Mouse (Mus musculus): ENCODE measurements at regions not wholly inside any gene's neighbourhood (a gene's known extent, or its start where the extent isn't known, plus 50 kb on each side); places are given as distances from the start of the nearest gene placed in this dataset.

- in situ Hi-C loops (cut with MboI; ENCODE audit: low sequenced_read_pairs in 2 of 2, unreplicated experiment in 2 of 2), result no loop called here
- H3K27ac ChIP-seq (ENCODE audit: insufficient read depth, low read depth, low read length, poor library complexity, severe bottlenecking), result no peak overlapping the region
- TF ChIP-seq HCFC1 (IDR thresholded peaks at IDR 0.05; ENCODE audit: borderline replicate concordance, insufficient read depth, low read length) (no peak), MAFK (IDR thresholded peaks at IDR 0.05; ENCODE audit: insufficient read depth, low read depth, low read length) (no peak), ZC3H11A (IDR thresholded peaks at IDR 0.05; ENCODE audit: borderline replicate concordance, low read depth, low read length) (no peak), CHD2 (IDR thresholded peaks at IDR 0.05; ENCODE audit: low read depth, low read length) (no peak), ZNF384 (IDR thresholded peaks at IDR 0.05; ENCODE audit: low read depth, low read length) (no peak)
Observed at GRCm38 (mm10) chr12:69501346-69501730, 81.5 kb downstream of the Vcpkmt start.

GRCm38 (mm10) chr12:69500600-69501345, 82.1 kb downstream of the Vcpkmt start:
- H3K9me3 ChIP-seq (ENCODE audit: control insufficient read depth, insufficient read depth, low read depth, low read length), result no peaks in the 10 kb centered on the region
- DNase-seq (ENCODE audit: low read depth, low spot score), result no peak
- no peak overlapping the region for H3K4me3 ChIP-seq (ENCODE audit: insufficient read depth in 1 of 2, low read depth in 1 of 2, low read length in 2 of 2, poor library complexity in 1 of 2, severe bottlenecking in 1 of 2)
- H3K36me3 ChIP-seq (ENCODE audit: control insufficient read depth, insufficient read depth, low read length, poor library complexity, severe bottlenecking), result no peaks in the 10 kb centered on the region
- TF ChIP-seq CHD2 (IDR thresholded peaks at IDR 0.05; ENCODE audit: low read depth, low read length) (no peak), ZC3H11A (IDR thresholded peaks at IDR 0.05; ENCODE audit: borderline replicate concordance, low read depth, low read length) (no peak), MAFK (IDR thresholded peaks at IDR 0.05; ENCODE audit: insufficient read depth, low read depth, low read length) (no peak), HCFC1 (IDR thresholded peaks at IDR 0.05; ENCODE audit: borderline replicate concordance, insufficient read depth, low read length) (no peak), ZNF384 (IDR thresholded peaks at IDR 0.05; ENCODE audit: low read depth, low read length) (no peak)
- H3K27ac ChIP-seq (ENCODE audit: insufficient read depth, low read depth, low read length, poor library complexity, severe bottlenecking), result no peak overlapping the region
- H3K9ac ChIP-seq (ENCODE audit: insufficient read depth, low read depth, low read length, poor library complexity, severe bottlenecking), result no peak overlapping the region
- H3K4me1 ChIP-seq (ENCODE audit: control insufficient read depth in 2 of 2, insufficient read depth in 2 of 2, low read length in 2 of 2, poor library complexity in 1 of 2), result peaks cover 0 to 17% of the 10 kb centered on the region in 2 experiments; a peak in 2 of 4 replicates
- in situ Hi-C loops (cut with MboI; ENCODE audit: low sequenced_read_pairs in 2 of 2, unreplicated experiment in 2 of 2), result no loop called here

More at GRCm38 (mm10) chr12:69501346-69501730, 81.5 kb downstream of the Vcpkmt start:
- no peak for DNase-seq (ENCODE audit: low read depth, low spot score)
- no peaks in the 10 kb centered on the region for H3K9me3 ChIP-seq (ENCODE audit: control insufficient read depth, insufficient read depth, low read depth, low read length)
- H3K4me3 ChIP-seq (ENCODE audit: insufficient read depth in 1 of 2, low read depth in 1 of 2, low read length in 2 of 2, poor library complexity in 1 of 2, severe bottlenecking in 1 of 2), result no peak overlapping the region
- H3K9ac ChIP-seq (ENCODE audit: insufficient read depth, low read depth, low read length, poor library complexity, severe bottlenecking), result no peak overlapping the region
- H3K36me3 ChIP-seq (ENCODE audit: control insufficient read depth, insufficient read depth, low read length, poor library complexity, severe bottlenecking), result no peaks in the 10 kb centered on the region
- H3K4me1 ChIP-seq (ENCODE audit: control insufficient read depth in 2 of 2, insufficient read depth in 2 of 2, low read length in 2 of 2, poor library complexity in 1 of 2), result peaks cover 0 to 17% of the 10 kb centered on the region in 2 experiments; a peak in 2 of 4 replicates

- H3K9ac ChIP-seq (ENCODE audit: insufficient read depth, low read depth, low read length, poor library complexity, severe bottlenecking), result no peak overlapping the region
- DNase-seq (ENCODE audit: low read depth, low spot score), result no peak
- H3K4me3 ChIP-seq (ENCODE audit: insufficient read depth in 1 of 2, low read depth in 1 of 2, low read length in 2 of 2, poor library complexity in 1 of 2, severe bottlenecking in 1 of 2), result no peak overlapping the region
- in situ Hi-C loops (cut with MboI; ENCODE audit: low sequenced_read_pairs in 2 of 2, unreplicated experiment in 2 of 2), result no loop called here
- no peak for TF ChIP-seq CHD2 (IDR thresholded peaks at IDR 0.05; ENCODE audit: low read depth, low read length)
- no peak for TF ChIP-seq HCFC1 (IDR thresholded peaks at IDR 0.05; ENCODE audit: borderline replicate concordance, insufficient read depth, low read length)
- no peak for TF ChIP-seq ZNF384 (IDR thresholded peaks at IDR 0.05; ENCODE audit: low read depth, low read length)
- no peak for TF ChIP-seq MAFK (IDR thresholded peaks at IDR 0.05; ENCODE audit: insufficient read depth, low read depth, low read length)
- no peak for TF ChIP-seq ZC3H11A (IDR thresholded peaks at IDR 0.05; ENCODE audit: borderline replicate concordance, low read depth, low read length)
- no peaks in the 10 kb centered on the region for H3K36me3 ChIP-seq (ENCODE audit: control insufficient read depth, insufficient read depth, low read length, poor library complexity, severe bottlenecking)
- no peaks in the 10 kb centered on the region for H3K9me3 ChIP-seq (ENCODE audit: control insufficient read depth, insufficient read depth, low read depth, low read length)
- H3K27ac ChIP-seq (ENCODE audit: insufficient read depth, low read depth, low read length, poor library complexity, severe bottlenecking), result no peak overlapping the region
- peaks cover 0 to 11% of the 10 kb centered on the region in 2 experiments; a peak in 2 of 4 replicates for H3K4me1 ChIP-seq (ENCODE audit: control insufficient read depth in 2 of 2, insufficient read depth in 2 of 2, low read length in 2 of 2, poor library complexity in 1 of 2)
Observed at GRCm38 (mm10) chr12:69497121-69497520, 85.7 kb downstream of the Vcpkmt start.

- Histone ChIP-seq H3K36me3 (ENCODE audit: control insufficient read depth, insufficient read depth, low read length, poor library complexity, severe bottlenecking) (no peaks in the 10 kb centered on the region), H3K9ac (ENCODE audit: insufficient read depth, low read depth, low read length, poor library complexity, severe bottlenecking) (no peak overlapping the region), H3K27ac (ENCODE audit: insufficient read depth, low read depth, low read length, poor library complexity, severe bottlenecking) (no peak overlapping the region), H3K9me3 (ENCODE audit: control insufficient read depth, insufficient read depth, low read depth, low read length) (no peaks in the 10 kb centered on the region), H3K4me3 (ENCODE audit: insufficient read depth in 1 of 2, low read depth in 1 of 2, low read length in 2 of 2, poor library complexity in 1 of 2, severe bottlenecking in 1 of 2) (no peak overlapping the region), H3K4me1 (ENCODE audit: control insufficient read depth in 2 of 2, insufficient read depth in 2 of 2, low read length in 2 of 2, poor library complexity in 1 of 2) (peaks cover 0 to 6% of the 10 kb centered on the region in 2 experiments; a peak in 1 of 4 replicates)
- in situ Hi-C loops (cut with MboI; ENCODE audit: low sequenced_read_pairs in 2 of 2, unreplicated experiment in 2 of 2), result no loop called here
- DNase-seq (ENCODE audit: low read depth, low spot score), result no peak
- TF ChIP-seq MAFK (IDR thresholded peaks at IDR 0.05; ENCODE audit: insufficient read depth, low read depth, low read length), result no peak
- TF ChIP-seq ZNF384 (IDR thresholded peaks at IDR 0.05; ENCODE audit: low read depth, low read length), result no peak
- TF ChIP-seq HCFC1 (IDR thresholded peaks at IDR 0.05; ENCODE audit: borderline replicate concordance, insufficient read depth, low read length), result no peak
Observed at GRCm38 (mm10) chr12:69496341-69496904, 86.4 kb downstream of the Vcpkmt start.

Data from ES-E14 (cell line).